Mouse (Mus musculus): ENCODE data around the gene Inpp4b. TPM values are rescaled to one million over a fixed set of nuclear protein-coding genes. Genes with fewer than 3 reads are reported as not detected.

Inpp4b gene
- polyA plus RNA-seq, 1 experiment from 2014 or later = 3.2 TPM

- DNase-seq (ENCODE audit: low spot score) = no peak
- no peak overlapping the region for H3K9ac ChIP-seq (ENCODE audit: low read length)
- no peak for TF ChIP-seq CTCF (IDR thresholded peaks at IDR 0.05; ENCODE audit: low read depth)
- TF ChIP-seq EP300 (optimal IDR thresholded peaks at IDR 0.05) = no peak
- H3K4me2 ChIP-seq (replicated peaks; ENCODE audit: low read depth) = no peak overlapping the region
- no peak overlapping the region for H3K27ac ChIP-seq (replicated peaks)
- no peaks in the 10 kb centered on the region for H3K27me3 ChIP-seq (ENCODE audit: control insufficient read depth, insufficient read depth, low read length)
- H3K9me3 ChIP-seq (ENCODE audit: control insufficient read depth, low read length) = no peaks in the 10 kb centered on the region
- H3K4me3 ChIP-seq (ENCODE audit: low read depth, low read length) = no peak overlapping the region
- no peak for ATAC-seq (ENCODE audit: low FRiP score, low TSS enrichment)
- WGBS = 13% methylated on average over 2 of the region's 2 CpGs
- no peaks in the 10 kb centered on the region for H3K4me1 ChIP-seq (replicated peaks; ENCODE audit: control insufficient read depth, insufficient read depth)
- no peaks in the 10 kb centered on the region for H3K36me3 ChIP-seq (ENCODE audit: control insufficient read depth, insufficient read depth, low read length)
Measured at GRCm38 (mm10) chr8:81694893-81695292, 352.5 kb downstream of the Inpp4b start.

GRCm38 (mm10) chr8:81702038-81702437, 359.7 kb downstream of the Inpp4b start:
- TF ChIP-seq EP300 (optimal IDR thresholded peaks at IDR 0.05) (no peak), CTCF (IDR thresholded peaks at IDR 0.05; ENCODE audit: low read depth) (no peak)
- no peak overlapping the region for H3K9ac ChIP-seq (ENCODE audit: low read length)
- H3K27me3 ChIP-seq (ENCODE audit: control insufficient read depth, insufficient read depth, low read length) = no peaks in the 10 kb centered on the region
- no peaks in the 10 kb centered on the region for H3K36me3 ChIP-seq (ENCODE audit: control insufficient read depth, insufficient read depth, low read length)
- 64% methylated on average over 1 of the region's 1 CpGs for WGBS
- no peak overlapping the region for H3K4me2 ChIP-seq (replicated peaks; ENCODE audit: low read depth)
- no peak overlapping the region for H3K4me3 ChIP-seq (ENCODE audit: low read depth, low read length)
- ATAC-seq (ENCODE audit: low FRiP score, low TSS enrichment) (no peak), DNase-seq (ENCODE audit: low spot score) (no peak)
- no peaks in the 10 kb centered on the region for H3K4me1 ChIP-seq (replicated peaks; ENCODE audit: control insufficient read depth, insufficient read depth)
- H3K27ac ChIP-seq (replicated peaks) = no peak overlapping the region
- no peaks in the 10 kb centered on the region for H3K9me3 ChIP-seq (ENCODE audit: control insufficient read depth, low read length)

- no peaks in the 10 kb centered on the region for H3K9me3 ChIP-seq (ENCODE audit: control insufficient read depth, low read length)
- no peak overlapping the region for H3K9ac ChIP-seq (ENCODE audit: low read length)
- H3K4me1 ChIP-seq (replicated peaks; ENCODE audit: control insufficient read depth, insufficient read depth) = no peaks in the 10 kb centered on the region
- DNase-seq (ENCODE audit: low spot score) = no peak
- no peaks in the 10 kb centered on the region for H3K27me3 ChIP-seq (ENCODE audit: control insufficient read depth, insufficient read depth, low read length)
- no peak overlapping the region for H3K4me3 ChIP-seq (ENCODE audit: low read depth, low read length)
- H3K36me3 ChIP-seq (ENCODE audit: control insufficient read depth, insufficient read depth, low read length) = no peaks in the 10 kb centered on the region
- no peak for ATAC-seq (ENCODE audit: low FRiP score, low TSS enrichment)
- WGBS = 70% methylated on average over 3 of the region's 3 CpGs
- no peak overlapping the region for H3K27ac ChIP-seq (replicated peaks)
- no peak overlapping the region for H3K4me2 ChIP-seq (replicated peaks; ENCODE audit: low read depth)
- TF ChIP-seq EP300 (optimal IDR thresholded peaks at IDR 0.05) = no peak
- no peak for TF ChIP-seq CTCF (IDR thresholded peaks at IDR 0.05; ENCODE audit: low read depth)
Measured at GRCm38 (mm10) chr8:81703571-81704365, 361.4 kb downstream of the Inpp4b start.

DNA sequence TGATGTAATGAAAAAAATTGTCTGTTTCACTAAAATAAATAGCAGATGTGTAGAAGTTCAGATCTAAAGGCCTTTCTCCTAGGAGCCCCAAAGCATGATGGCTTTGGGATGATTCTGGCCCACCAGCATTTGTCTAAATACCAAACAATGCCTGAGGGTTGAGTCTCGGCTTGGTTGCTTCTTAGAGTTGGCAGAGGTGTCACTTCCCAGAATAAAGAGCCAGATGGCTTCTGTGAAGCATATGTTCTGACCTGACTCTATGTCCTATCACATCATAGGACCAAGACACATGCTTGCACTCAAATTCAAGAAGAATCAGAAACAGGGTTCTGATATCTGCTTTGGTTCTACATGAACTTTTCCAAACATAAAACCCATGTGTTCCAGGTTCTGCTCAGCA, 365.1 kb downstream of the Inpp4b start:
- Histone ChIP-seq H3K36me3 (ENCODE audit: control insufficient read depth, insufficient read depth, low read length) (no peaks in the 10 kb centered on the region), H3K4me2 (replicated peaks; ENCODE audit: low read depth) (no peak overlapping the region), H3K27ac (replicated peaks) (no peak overlapping the region), H3K4me3 (ENCODE audit: low read depth, low read length) (no peak overlapping the region), H3K27me3 (ENCODE audit: control insufficient read depth, insufficient read depth, low read length) (no peaks in the 10 kb centered on the region), H3K9me3 (ENCODE audit: control insufficient read depth, low read length) (no peaks in the 10 kb centered on the region), H3K9ac (ENCODE audit: low read length) (no peak overlapping the region), H3K4me1 (replicated peaks; ENCODE audit: control insufficient read depth, insufficient read depth) (no peaks in the 10 kb centered on the region)
- whole genome bisulfite sequencing = 74% methylated on average over 1 of the region's 1 CpGs
- TF ChIP-seq CTCF (IDR thresholded peaks at IDR 0.05; ENCODE audit: low read depth) = no peak
- no peak for TF ChIP-seq EP300 (optimal IDR thresholded peaks at IDR 0.05)
- DNase-seq (ENCODE audit: low spot score) (no peak), ATAC-seq (ENCODE audit: low FRiP score, low TSS enrichment) (no peak)

GRCm38 (mm10) chr8:81731332-81731731, 389.0 kb downstream of the Inpp4b start:
- Histone ChIP-seq H3K27me3 (ENCODE audit: control insufficient read depth, insufficient read depth, low read length) (no peaks in the 10 kb centered on the region), H3K9me3 (ENCODE audit: control insufficient read depth, low read length) (no peaks in the 10 kb centered on the region), H3K4me1 (replicated peaks; ENCODE audit: control insufficient read depth, insufficient read depth) (no peaks in the 10 kb centered on the region), H3K9ac (ENCODE audit: low read length) (no peak overlapping the region), H3K27ac (replicated peaks) (no peak overlapping the region), H3K4me2 (replicated peaks; ENCODE audit: low read depth) (no peak overlapping the region), H3K4me3 (ENCODE audit: low read depth, low read length) (no peak overlapping the region), H3K36me3 (ENCODE audit: control insufficient read depth, insufficient read depth, low read length) (no peaks in the 10 kb centered on the region)
- DNase-seq (ENCODE audit: low spot score) (no peak), ATAC-seq (ENCODE audit: low FRiP score, low TSS enrichment) (no peak)
- TF ChIP-seq EP300 (optimal IDR thresholded peaks at IDR 0.05) = no peak
- no peak for TF ChIP-seq CTCF (IDR thresholded peaks at IDR 0.05; ENCODE audit: low read depth)

DNA sequence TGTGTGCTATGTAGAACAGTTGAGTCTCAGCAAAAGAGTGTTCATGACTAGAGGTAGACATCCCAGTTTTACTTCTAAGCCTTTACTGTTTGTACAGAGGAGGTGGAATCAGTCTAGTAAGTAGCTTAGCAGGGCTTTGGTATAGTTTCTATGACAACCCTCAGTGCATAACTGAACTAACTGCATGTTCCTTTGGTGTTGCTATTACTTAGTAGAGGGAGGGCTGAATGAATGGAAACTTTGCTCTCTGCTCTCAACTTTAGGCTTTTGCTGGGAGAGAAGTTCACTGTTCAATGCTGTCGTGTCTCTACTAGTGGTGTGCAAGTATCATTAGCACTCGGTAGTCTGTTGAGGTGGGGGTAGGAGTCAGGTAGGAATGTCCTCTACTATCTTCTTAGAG, 393.3 kb downstream of the Inpp4b start:
- Histone ChIP-seq H3K4me1 (replicated peaks; ENCODE audit: control insufficient read depth, insufficient read depth) (no peaks in the 10 kb centered on the region), H3K27ac (replicated peaks) (no peak overlapping the region), H3K4me3 (ENCODE audit: low read depth, low read length) (no peak overlapping the region), H3K9ac (ENCODE audit: low read length) (no peak overlapping the region), H3K4me2 (replicated peaks; ENCODE audit: low read depth) (no peak overlapping the region), H3K36me3 (ENCODE audit: control insufficient read depth, insufficient read depth, low read length) (no peaks in the 10 kb centered on the region), H3K27me3 (ENCODE audit: control insufficient read depth, insufficient read depth, low read length) (no peaks in the 10 kb centered on the region), H3K9me3 (ENCODE audit: control insufficient read depth, low read length) (no peaks in the 10 kb centered on the region)
- 92% methylated on average over 2 of the region's 2 CpGs for WGBS
- no peak for ATAC-seq (ENCODE audit: low FRiP score, low TSS enrichment)
- no peak for DNase-seq (ENCODE audit: low spot score)
- TF ChIP-seq CTCF (IDR thresholded peaks at IDR 0.05; ENCODE audit: low read depth) (no peak), EP300 (optimal IDR thresholded peaks at IDR 0.05) (no peak)

Data from stomach, postnatal 0 days (tissue).